Mouse (Mus musculus) hindbrain, embryonic 14.5 days (tissue): ENCODE measurements around the gene Map1a. TPM values are rescaled to one million over a fixed set of nuclear protein-coding genes. Genes with fewer than 3 reads are reported as not detected.

Experiments used
- ATAC-seq: fragments of 200-750 bp; cut with Nextera tagmentation; 2 replicates; pipeline ENCODE4 v1.8.0; 2017; ENCODE audit warnings: moderate number of reproducible peaks, mild to moderate bottlenecking, moderate TSS enrichment, moderate library complexity; ENCODE audit not compliant: low FRiP score
- DNase-seq: peaks from one replicate; pipeline ENCODE4 v3.0.0-alpha.2; 2015; ENCODE audit warnings: low spot score
- H3K27ac ChIP-seq: fragments of 300-500 bp; sonication (generic); 2 replicates; pipeline ENCODE4 v1.5.1; 2014; ENCODE audit warnings: mild to moderate bottlenecking, moderate library complexity
- H3K27me3 ChIP-seq: fragments of 300-500 bp; sonication (generic); 2 replicates; pipeline ENCODE4 v1.6.1; 2014; ENCODE audit warnings: mild to moderate bottlenecking, low read length, mixed read lengths; ENCODE audit not compliant: control insufficient read depth, insufficient read depth
- H3K36me3 ChIP-seq: fragments of 300-500 bp; sonication (generic); replicated peaks from 2 replicates; pipeline ENCODE4 v1.6.1; 2014; ENCODE audit not compliant: control insufficient read depth, insufficient read depth
- H3K4me1 ChIP-seq: fragments of 300-500 bp; sonication (generic); replicated peaks from 2 replicates; pipeline ENCODE4 v1.6.1; 2014; ENCODE audit warnings: antibody characterized with exemption, low read length, mixed read lengths; ENCODE audit not compliant: control insufficient read depth, insufficient read depth
- H3K4me2 ChIP-seq: fragments of 300-500 bp; sonication (generic); replicated peaks from 2 replicates; pipeline ENCODE4 v1.6.1; 2014; ENCODE audit warnings: mild to moderate bottlenecking, moderate library complexity
- H3K4me3 ChIP-seq: fragments of 300-500 bp; sonication (generic); replicated peaks from 2 replicates; pipeline ENCODE4 v1.5.1; 2014; ENCODE audit warnings: mild to moderate bottlenecking, low read length
- H3K9ac ChIP-seq: fragments of 300-500 bp; sonication (generic); 2 replicates; pipeline ENCODE4 v1.6.1; 2014
- H3K9me3 ChIP-seq: fragments of 300-500 bp; sonication (generic); 2 replicates; pipeline ENCODE4 v1.6.1; 2016; ENCODE audit warnings: low read length; ENCODE audit not compliant: control insufficient read depth
- whole genome bisulfite sequencing: fragments of 180-500 bp; shearing (Covaris S2); extraction: QIAGEN DNeasy Blood & Tissue Kit; methylation state at CpG from one replicate; pipeline ENCODE4 v1.1.7; 2014; 5-methylcytosine and 5-hydroxymethylcytosine counted together
- polyA plus RNA-seq: library from polyadenylated mRNA; unstranded; fragments of >200 nt; fragmentation: Nextera tagmentation; extraction: Ambion mirVana; gene quantifications from 2 replicates; pipeline ENCODE4 v1.2.1, GENCODE M21; 2014

Gene Map1a
- polyA plus RNA-seq: 50.1 and 57.2 TPM in 2 replicates

DNA sequence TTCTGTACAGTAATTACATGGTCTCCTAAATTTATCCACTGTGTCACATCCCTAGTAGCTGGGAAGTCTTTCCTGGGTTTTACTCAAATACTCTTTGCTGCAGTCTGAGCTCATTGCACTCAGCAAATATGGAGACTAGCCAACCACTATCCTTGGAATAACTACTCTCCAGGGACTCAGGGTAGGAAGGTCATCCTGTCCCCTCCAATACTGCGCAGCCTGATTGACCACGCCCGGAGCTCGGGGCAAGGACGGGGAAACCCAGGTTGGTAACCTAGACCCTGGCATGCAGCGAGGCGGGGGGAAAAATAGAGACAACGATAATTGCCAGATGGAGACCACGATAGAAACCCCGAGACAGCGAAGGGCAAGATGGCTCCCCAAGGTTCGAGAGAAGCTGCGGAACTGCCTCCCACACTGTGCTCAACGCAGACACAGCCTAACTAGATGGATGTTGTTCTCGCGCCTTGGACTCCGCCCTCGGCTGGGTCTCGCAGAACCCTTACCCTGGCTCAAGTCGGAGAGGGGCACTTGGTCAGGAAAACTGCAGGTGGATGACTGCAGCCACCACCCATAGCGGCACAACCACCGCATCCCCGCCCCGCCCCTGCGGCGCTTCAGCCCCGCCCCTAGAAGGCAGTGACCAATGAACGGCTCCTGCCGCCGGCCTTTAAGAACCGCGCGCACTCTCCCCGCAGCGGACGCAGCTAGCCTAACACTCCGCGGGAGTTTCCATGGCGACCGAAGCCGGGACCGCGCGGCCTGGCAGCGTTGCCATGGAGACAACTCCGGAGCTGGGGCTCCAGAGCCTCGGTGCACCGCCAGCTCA lies at the start of gene Map1a:
TSS of gene Map1a (plus strand) at position 700 of the 829 bp plus-strand sequence.
- peak; percentile 97 for ATAC-seq
- Histone ChIP-seq H3K27ac (peak within 1 kb of the TSS; percentile 91), H3K9me3 (no peaks in the 10 kb centered on the region), H3K4me1 (peaks cover 34% of the 10 kb centered on the region), H3K4me3 (peak within 1 kb of the TSS; percentile 60), H3K9ac (peak within 1 kb of the TSS; percentile 72), H3K4me2 (peak within 1 kb of the TSS; percentile 75), H3K36me3 (no peaks in the 10 kb centered on the region), H3K27me3 (no peaks in the 10 kb centered on the region)
- 0% methylated on average over 48 of the region's 48 CpGs for WGBS
- DNase-seq: peak; percentile 95

GRCm38 (mm10) chr2:121244099-121244498 lies 45.3 kb upstream of the Map1a start:
- no peaks in the 10 kb centered on the region for H3K4me1 ChIP-seq
- H3K9me3 ChIP-seq: no peaks in the 10 kb centered on the region
- ATAC-seq (no peak), DNase-seq (no peak)
- 90% methylated on average over 5 of the region's 5 CpGs for WGBS
- H3K9ac ChIP-seq: no peak overlapping the region
- H3K27ac ChIP-seq: no peak overlapping the region
- no peak overlapping the region for H3K4me2 ChIP-seq
- no peak overlapping the region for H3K4me3 ChIP-seq
- H3K27me3 ChIP-seq: no peaks in the 10 kb centered on the region
- peaks cover 90% of the 10 kb centered on the region for H3K36me3 ChIP-seq

- Histone ChIP-seq H3K4me2 (no peak overlapping the region), H3K4me1 (no peaks in the 10 kb centered on the region), H3K36me3 (peaks cover 97% of the 10 kb centered on the region), H3K9me3 (no peaks in the 10 kb centered on the region), H3K9ac (no peak overlapping the region), H3K27ac (no peak overlapping the region), H3K27me3 (no peaks in the 10 kb centered on the region), H3K4me3 (no peak overlapping the region)
- WGBS: 88% methylated on average over 2 of the region's 2 CpGs
- ATAC-seq (no peak), DNase-seq (no peak)
Observed at GRCm38 (mm10) chr2:121249758-121250157, 39.6 kb upstream of the Map1a start.

DNA sequence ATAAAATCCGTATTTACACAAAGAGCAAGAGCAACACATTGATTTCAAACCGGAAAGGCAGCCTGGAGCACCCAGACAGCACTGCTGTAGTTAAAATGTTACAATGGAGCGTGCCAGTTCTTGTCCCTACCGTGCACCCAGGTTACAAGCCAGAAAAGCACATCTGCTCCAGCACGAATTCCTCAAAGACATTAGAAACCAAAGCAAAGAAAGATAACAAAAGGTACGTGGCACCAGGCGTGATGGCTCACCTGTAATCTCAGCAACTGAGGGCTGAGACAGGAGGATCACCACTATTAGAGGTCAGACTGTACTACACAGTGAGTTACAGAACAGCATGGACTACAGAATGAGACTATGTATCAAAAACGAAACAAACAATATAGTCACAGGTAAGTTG lies 21.0 kb upstream of the Map1a start:
- Histone ChIP-seq H3K4me3 (no peak overlapping the region), H3K9ac (no peak overlapping the region), H3K27me3 (no peaks in the 10 kb centered on the region), H3K9me3 (no peaks in the 10 kb centered on the region), H3K36me3 (peaks cover 51% of the 10 kb centered on the region), H3K27ac (no peak overlapping the region), H3K4me2 (peak overlapping the region; percentile 64; the same call in 1 of the 2 replicates), H3K4me1 (peaks cover 34% of the 10 kb centered on the region)
- ATAC-seq (no peak), DNase-seq (no peak)
- 71% methylated on average over 8 of the region's 8 CpGs for WGBS

GRCm38 (mm10) chr2:121270521-121271235 lies 18.7 kb upstream of the Map1a start:
- Histone ChIP-seq H3K4me2 (peak overlapping the region; percentile 64), H3K27ac (peak overlapping the region; percentile 98), H3K9ac (peak overlapping the region; percentile 91), H3K9me3 (no peaks in the 10 kb centered on the region), H3K36me3 (peaks cover 37% of the 10 kb centered on the region), H3K4me1 (peaks cover 34% of the 10 kb centered on the region), H3K4me3 (peak overlapping the region; percentile 84), H3K27me3 (no peaks in the 10 kb centered on the region)
- DNase-seq (peak; percentile 69), ATAC-seq (peak; percentile 88)
- WGBS: 1% methylated on average over 35 of the region's 35 CpGs

DNA sequence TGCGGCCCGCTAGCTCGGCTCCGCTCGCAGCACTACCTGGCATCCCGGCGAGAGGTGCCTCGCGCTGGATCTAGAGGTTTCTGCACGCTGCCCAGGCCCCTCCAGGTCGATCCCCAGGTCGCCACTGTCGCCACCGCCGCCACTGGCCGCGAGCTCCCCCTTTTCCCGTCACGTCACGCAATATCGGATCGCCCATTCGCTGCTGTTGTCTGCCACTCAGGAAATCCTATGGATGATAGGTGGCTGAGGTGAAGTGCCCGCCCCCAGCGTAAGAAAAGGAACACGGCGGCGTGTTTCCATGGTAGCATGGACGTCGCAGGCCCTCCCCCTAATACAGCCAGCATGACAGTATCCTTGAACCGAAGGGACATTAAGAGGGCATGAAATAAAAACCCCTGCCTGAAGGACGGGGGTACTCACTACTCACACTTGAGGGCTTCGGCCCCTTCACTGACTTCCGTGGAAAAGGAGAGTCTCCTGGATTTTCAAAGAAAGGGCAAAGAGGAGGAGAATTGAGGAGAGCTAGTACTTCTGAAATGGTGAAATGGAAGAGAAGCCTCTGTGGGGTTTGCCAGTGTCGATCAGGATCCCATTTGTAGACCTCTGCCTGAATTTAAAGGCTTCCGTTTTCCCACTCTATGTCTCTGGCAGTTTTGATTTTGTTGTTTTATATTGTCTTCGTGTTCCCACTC lies 18.0 kb upstream of the Map1a start, which contains the start of gene Trp53bp1:
TSS of gene Trp53bp1 (minus strand) at position 172 of the 692 bp plus-strand sequence.
- under 1% methylated on average over 37 of the region's 37 CpGs for WGBS
- peaks cover 37% of the 10 kb centered on the region for H3K36me3 ChIP-seq
- ATAC-seq: peak; percentile 98

DNA sequence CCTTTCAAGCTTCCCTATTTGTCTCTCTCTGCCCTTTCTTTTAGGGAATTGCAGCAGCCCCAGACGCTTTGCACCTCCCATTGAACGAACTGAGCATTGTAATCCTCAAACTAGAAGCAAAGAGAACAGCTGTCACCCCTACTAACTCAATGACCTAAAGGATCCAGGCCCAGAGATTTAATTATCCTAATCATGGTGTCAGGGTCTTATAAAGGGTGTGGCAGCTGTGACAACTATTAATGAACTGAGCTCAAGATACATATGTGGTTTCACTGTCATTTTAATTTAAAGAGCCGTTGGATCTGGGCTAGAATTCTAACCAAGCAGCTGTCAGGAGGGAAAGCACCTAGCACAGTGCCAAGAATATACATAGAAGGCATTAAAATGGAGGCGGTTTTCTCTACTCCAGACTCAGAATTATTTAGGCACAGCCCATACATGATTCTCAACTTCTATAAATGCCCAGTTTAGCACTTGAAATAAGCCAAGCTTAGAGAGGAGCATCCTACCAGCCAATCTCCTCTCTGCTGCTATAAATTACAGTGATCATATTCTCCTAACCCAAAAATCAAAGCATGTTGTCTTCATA lies 17.4 kb upstream of the Map1a start:
- Histone ChIP-seq H3K27ac (peak overlapping the region; percentile 98), H3K4me2 (peak overlapping the region; percentile 81), H3K27me3 (no peaks in the 10 kb centered on the region), H3K4me3 (peak overlapping the region; percentile 84), H3K9me3 (no peaks in the 10 kb centered on the region), H3K9ac (peak overlapping the region; percentile 91), H3K36me3 (peaks cover 31% of the 10 kb centered on the region), H3K4me1 (peaks cover 34% of the 10 kb centered on the region)
- DNase-seq: peak; percentile 40
- WGBS: 9% methylated on average over 4 of the region's 4 CpGs
- ATAC-seq: no peak

More for the DNA sequence above, 18.0 kb upstream of the Map1a start, which contains the start of gene Trp53bp1:
- Histone ChIP-seq H3K4me1 (peaks cover 34% of the 10 kb centered on the region), H3K27me3 (no peaks in the 10 kb centered on the region), H3K4me2 (peak within 1 kb of the TSS; percentile 81), H3K27ac (peak within 1 kb of the TSS; percentile 98), H3K9me3 (no peaks in the 10 kb centered on the region), H3K4me3 (peak within 1 kb of the TSS; percentile 84), H3K9ac (peak within 1 kb of the TSS; percentile 91)
- DNase-seq: peak; percentile 96

- DNase-seq (peak; percentile 61), ATAC-seq (no peak)
- Histone ChIP-seq H3K27ac (peak overlapping the region; percentile 91), H3K9me3 (no peaks in the 10 kb centered on the region), H3K27me3 (no peaks in the 10 kb centered on the region), H3K4me3 (no peak overlapping the region), H3K4me2 (peak overlapping the region; percentile 75; the same call in 1 of the 2 replicates), H3K9ac (no peak overlapping the region), H3K36me3 (no peaks in the 10 kb centered on the region), H3K4me1 (peaks cover 29% of the 10 kb centered on the region)
- WGBS: 29% methylated on average over 2 of the region's 2 CpGs
Observed at GRCm38 (mm10) chr2:121287850-121288249, 1.6 kb upstream of the Map1a start.
